Mouse (Mus musculus) liver, embryonic 14.5 days (tissue): ENCODE data around the gene Xkr7.

ENCODE experiments used
- CTCF ChIP-seq: IDR thresholded peaks from 2 replicates; pipeline ENCODE4 v1.5.1; 2016; ENCODE audit warnings: antibody characterized with exemption, low read depth, control low read depth
- EP300 ChIP-seq: IDR thresholded peaks from 2 replicates; pipeline ENCODE4 v1.6.1; 2016; ENCODE audit warnings: antibody characterized with exemption, low read depth

DNA sequence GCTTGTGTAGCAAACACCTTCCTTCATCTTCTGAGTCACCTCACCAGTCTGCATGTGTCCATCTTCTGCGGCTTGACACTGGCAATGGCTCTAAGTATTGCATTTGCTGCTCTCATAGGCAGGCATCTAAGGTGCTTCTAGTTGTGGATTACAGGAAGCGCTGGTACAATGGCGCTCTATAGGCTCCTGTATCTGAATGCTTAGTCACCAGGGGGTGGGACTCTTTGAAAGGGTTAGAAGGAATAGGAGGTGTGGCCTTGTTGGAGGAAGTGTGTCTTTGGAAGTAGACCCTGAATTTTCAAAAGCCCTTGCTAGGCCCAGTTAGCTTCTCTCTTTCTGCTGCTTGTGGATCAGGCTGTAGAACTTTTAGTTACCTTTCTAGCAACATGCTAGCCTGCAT, 10.5 kb upstream of the Xkr7 start:
- TF ChIP-seq CTCF = no peak
- TF ChIP-seq EP300 = no peak
